Comparison of ENCODE assay signal across 10 mouse cellular contexts in genomic region chr12:31947476-31947875, GRCm38 (mm10). TPM values are rescaled to one million over a fixed set of nuclear protein-coding genes. Genes with fewer than 3 reads are reported as not detected.
DNase-seq lines count a peak whose midpoint lies in the region; ATAC-seq and TF ChIP-seq lines count a peak whose summit lies in the region.
"Had no signal": no experiment of that assay in that cellular context is flagged by ENCODE, and none has a peak within 500 bp of the region (broad histone marks: within the 10 kb centered on the region; RNA-seq: fewer than 3 reads in every experiment).

No protein-coding gene starts in this region.

- H3K9ac ChIP-seq in forebrain, embryonic 16.5 days (replicated peaks; ENCODE audit: low read depth, low read length), result no peak overlapping the region

- peaks cover 5% of the 10 kb centered on the region; the same call in 1 of the 2 replicates for H3K4me1 ChIP-seq in forebrain, embryonic 16.5 days (replicated peaks; ENCODE audit: control insufficient read depth, insufficient read depth, low read length)

- DNase-seq in CD4-positive, CD25-positive, alpha-beta regulatory T cell, adult 2 months (ENCODE audit: low read depth, low spot score), result peak; percentile 78
- peak; percentile 28 for DNase-seq in kidney, postnatal 10 days
- DNase-seq in kidney, adult 9 months, result no peak
- no peak for DNase-seq in Patski (ENCODE audit: low read depth, low spot score)
- DNase-seq in lung, postnatal 25 days (ENCODE audit: low spot score), result peak; percentile 22
- DNase-seq: heart, adult 11 months had no signal

- in situ Hi-C loops in Patski (cut with MboI; ENCODE audit: low pct_unique_long_range_greater_than_20kb), result loop anchor here (25.0 kb wide), 1 partner anchor 810 kb away; no protein-coding TSS in a partner anchor

- H3K27me3 ChIP-seq in Patski, result no peaks in the 10 kb centered on the region
- no peaks in the 10 kb centered on the region for H3K27me3 ChIP-seq in forebrain, embryonic 16.5 days (replicated peaks; ENCODE audit: control insufficient read depth, insufficient read depth, low read length)

- WGBS in forebrain, embryonic 16.5 days, result 93% methylated on average over 5 of the region's 5 CpGs

- H3K4me2 ChIP-seq in forebrain, embryonic 16.5 days (ENCODE audit: low read length), result no peak overlapping the region

- POLR2A ChIA-PET in Patski (lab: Charles Lee), result no interaction called here

- peaks cover 10% of the 10 kb centered on the region for H3K36me3 ChIP-seq in forebrain, embryonic 16.5 days (ENCODE audit: control insufficient read depth, insufficient read depth)

- CTCF ChIA-PET in Patski (lab: Charles Lee), result interaction anchor here (0.7 to 1.4 kb wide), 3 partner anchors 10 to 23 kb away, joined by 3 to 5 read pairs (median 3); no protein-coding TSS in a partner anchor

- H3K9me3 ChIP-seq in forebrain, embryonic 16.5 days (ENCODE audit: control insufficient read depth, low read length), result no peaks in the 10 kb centered on the region
- H3K9me3 ChIP-seq: limb, embryonic 10.5 days had no signal

- no peak for ATAC-seq in CD4-positive, CD25-positive, alpha-beta regulatory T cell, adult 4 months
- no peak for ATAC-seq in Patski
- no peak for ATAC-seq in erythroid progenitor cell, adult 5-6 weeks (replicated peaks; ENCODE audit: low FRiP score, poor library complexity, severe bottlenecking)
- ATAC-seq in forebrain, embryonic 16.5 days, result no peak

- H3K27ac ChIP-seq in forebrain, embryonic 16.5 days (ENCODE audit: low read length), result no peak overlapping the region
- H3K27ac ChIP-seq: limb, embryonic 10.5 days had no signal

- no peak overlapping the region for H3K4me3 ChIP-seq in forebrain, embryonic 16.5 days (replicated peaks; ENCODE audit: low read length)

- TF ChIP-seq CTCF in Patski (IDR thresholded peaks at IDR 0.05), result peak; percentile 53

RNA-seq across cellular contexts. Expression of gene Hbp1, which starts 2.9 kb away (rescaled TPM):
- 100 to 1,000 TPM; 166 to 170 TPM for polyA plus RNA-seq in CD4-positive, CD25-positive, alpha-beta regulatory T cell, adult 4 months (2017; shearing (Covaris generic))
- 66.0 TPM for polyA plus RNA-seq in Patski (2021)
- total RNA-seq in erythroid progenitor cell, adult 5-6 weeks (2015; ENCODE audit: low replicate concordance), result 73.9 and 109 TPM in 2 replicates
- total RNA-seq in erythroid progenitor cell, adult 5-6 weeks (2017; ENCODE audit: low replicate concordance), result 71.8 and 72.6 TPM in 2 replicates
- polyA plus RNA-seq in forebrain, embryonic 16.5 days (2015; fragmentation: Nextera tagmentation; extraction: Ambion mirVana), result 83.3 and 96.3 TPM in 2 replicates

Comparison
In these comparisons a context has a peak if more than half of its experiments do, and no peak if none do; other contexts are left out.
1. DNase-seq: peak in CD4-positive, CD25-positive, alpha-beta regulatory T cell, adult 2 months (single experiment), kidney, postnatal 10 days (single experiment) and lung, postnatal 25 days (single experiment); none in kidney, adult 9 months (single experiment) and Patski (single experiment).